ENCODE assay signal across 28 mouse cellular contexts in the genomic region with DNA sequence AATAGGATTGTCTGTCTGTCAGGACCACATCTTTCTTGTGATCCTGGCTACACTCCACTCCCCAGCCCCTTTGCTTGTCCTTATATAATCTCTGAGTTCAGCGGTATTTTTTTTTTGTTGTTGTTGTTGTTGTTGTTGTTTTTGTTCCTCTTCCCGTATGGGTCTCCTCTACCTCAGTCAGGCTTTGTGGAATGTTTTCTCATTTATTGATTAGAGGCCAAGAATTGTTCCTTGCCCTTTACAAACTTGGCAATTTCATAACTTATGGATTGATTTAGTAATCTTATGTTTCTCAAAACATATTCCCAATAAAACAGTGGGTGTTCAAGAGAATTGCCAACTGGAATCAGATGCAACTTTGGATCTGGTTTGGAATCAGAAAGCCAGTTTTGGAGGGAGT. TPM values are rescaled to one million over a fixed set of nuclear protein-coding genes. Genes with fewer than 3 reads are reported as not detected.
"Had no signal": no experiment of that assay in that cellular context is flagged by ENCODE, and none has a peak within 500 bp of the region (broad histone marks: within the 10 kb centered on the region; RNA-seq: fewer than 3 reads in every experiment).

A gene (minus strand): TSS at position 101 of the 400 bp plus-strand sequence.

RNA-seq across cellular contexts. Expression of the gene that starts here (rescaled TPM):
- total RNA-seq: common myeloid progenitor, adult 5-6 weeks; forebrain, postnatal 0 days; gastrocnemius, adult 18-20 months; gastrocnemius, adult 2 months; gastrocnemius, postnatal 10 days; gastrocnemius, postnatal 14 days; gastrocnemius, postnatal 36 days; gastrocnemius, postnatal 4 days; granulocyte monocyte progenitor cell, adult 5-6 weeks; heart, adult 2 months; heart, adult 8-10 months had no signal
- polyA plus RNA-seq: cortical plate, adult 2 months; embryonic facial prominence, embryonic 10.5 days; embryonic facial prominence, embryonic 11.5 days; embryonic facial prominence, embryonic 12.5 days; embryonic facial prominence, embryonic 13.5 days; embryonic facial prominence, embryonic 14.5 days; embryonic facial prominence, embryonic 15.5 days; erythroblast, embryonic 14.5 days; forebrain, embryonic 10.5 days; forebrain, embryonic 11.5 days; forebrain, embryonic 12.5 days; forebrain, embryonic 13.5 days; forebrain, embryonic 14.5 days; forebrain, embryonic 15.5 days; forebrain, embryonic 16.5 days; forebrain, postnatal 0 days; frontal cortex, adult 2 months; gonadal fat pad, adult 2 months; heart, adult 2 months had no signal
